Mouse (Mus musculus): Measurements from ENCODE around the gene Rab22a.

DNA sequence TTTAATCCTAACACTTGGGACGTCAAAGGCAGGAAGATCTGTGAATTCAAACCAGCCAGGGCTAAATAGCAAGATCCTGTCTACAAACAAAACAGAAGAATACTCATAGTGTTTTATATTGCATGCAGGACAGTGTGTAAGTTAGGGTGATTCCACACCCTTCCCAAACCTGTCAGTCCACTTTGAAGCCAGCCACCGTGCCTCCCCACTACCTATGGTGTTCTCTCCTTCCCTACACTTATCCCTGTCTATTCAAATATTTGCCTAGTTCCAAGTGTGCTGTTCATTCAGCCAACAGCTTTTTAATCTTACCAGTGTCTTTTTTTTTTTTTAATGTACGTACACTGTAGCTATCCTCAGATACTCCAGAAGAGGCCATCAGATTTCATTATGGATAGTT is 7.3 kb downstream of the Rab22a start:
- TF ChIP-seq CTCF (IDR thresholded peaks at IDR 0.05) (no peak), EP300 (IDR thresholded peaks at IDR 0.05) (0 out of 2 replicates have a peak, but pooled peaks have one; percentile 17)

Data from lung, postnatal 0 days (tissue).